Mouse (Mus musculus) embryonic facial prominence, embryonic 12.5 days (tissue): ENCODE data around the gene Tmem222. TPM values are rescaled to one million over a fixed set of nuclear protein-coding genes. Genes with fewer than 3 reads are reported as not detected.

Experiments used
- polyA plus RNA-seq: library from polyadenylated mRNA; unstranded; fragments of >200 nt; fragmentation: Nextera tagmentation; extraction: Ambion mirVana; gene quantifications from 2 replicates; pipeline ENCODE4 v1.2.1, GENCODE M21; 2016

The Tmem222 gene
- polyA plus RNA-seq, 1 experiment from 2014 or later: 81.8 TPM

Other genes with a start within 250 kb of the Tmem222 start
- gene Wasf2, start 147.3 kb downstream of the Tmem222 start, polyA plus RNA-seq: 78.8 and 88.4 TPM in 2 replicates
- 2.2 and 3.7 TPM in 2 replicates for gene Cd164l2, start 65.7 kb downstream of the Tmem222 start, polyA plus RNA-seq
- 0.13 TPM in 1 of 2 replicates, not detected in the other for gene Gpr3, start 65.3 kb downstream of the Tmem222 start, polyA plus RNA-seq
- 2.6 and 2.7 TPM in 2 replicates for gene Map3k6, start 37.0 kb downstream of the Tmem222 start, polyA plus RNA-seq
- gene Sytl1, start 14.7 kb downstream of the Tmem222 start, polyA plus RNA-seq: 2.3 and 2.8 TPM in 2 replicates
- gene Wdtc1, start 75.7 kb upstream of the Tmem222 start, polyA plus RNA-seq: 17.0 and 18.7 TPM in 2 replicates
- 7.6 and 7.9 TPM in 2 replicates for gene Slc9a1, start 91.9 kb upstream of the Tmem222 start, polyA plus RNA-seq
- gene Tent5b, start 202.3 kb upstream of the Tmem222 start, polyA plus RNA-seq: 1.9 and 2.1 TPM in 2 replicates
- gene Trnp1, start 220.8 kb upstream of the Tmem222 start, polyA plus RNA-seq: 4.2 and 4.6 TPM in 2 replicates
- 10.3 and 12.2 TPM in 2 replicates for gene Kdf1, start 241.2 kb upstream of the Tmem222 start, polyA plus RNA-seq